Mouse (Mus musculus): ENCODE measurements around the gene Rps27rt.
"Not testable (repeated sequence)": the region's sequence is repeated elsewhere in the genome, so short reads cannot be mapped to it uniquely, and the experiment has no call there.

The Rps27rt gene

GRCm38 (mm10) chr9:114985741-114986140, 3.2 kb upstream of the Rps27rt start:
- DNase-seq (ENCODE audit: low spot score) = no peak

- no peak for DNase-seq (ENCODE audit: low spot score)
Observed at GRCm38 (mm10) chr9:114979969-114980368, 2.6 kb downstream of the Rps27rt start.

GRCm38 (mm10) chr9:114978281-114979111, 4.0 kb downstream of the Rps27rt start, which contains the start of gene Osbpl10:
TSS of gene Osbpl10 (plus strand) at chr9:114978569.
- peak; percentile 84 for DNase-seq (ENCODE audit: low spot score)

GRCm38 (mm10) chr9:114977461-114978280, 4.9 kb downstream of the Rps27rt start:
- DNase-seq (ENCODE audit: low spot score) = peak; percentile 70

- DNase-seq (ENCODE audit: low spot score) = not testable (repeated sequence)
Observed at GRCm38 (mm10) chr9:114966286-114966685, 16.3 kb downstream of the Rps27rt start.

- no peak for DNase-seq (ENCODE audit: low spot score)
Observed at GRCm38 (mm10) chr9:114964093-114964492, 18.4 kb downstream of the Rps27rt start.

GRCm38 (mm10) chr9:114960844-114961243, 21.7 kb downstream of the Rps27rt start:
- DNase-seq (ENCODE audit: low spot score) = no peak

- no peak for DNase-seq (ENCODE audit: low spot score)
Observed at GRCm38 (mm10) chr9:114960043-114960789, 22.3 kb downstream of the Rps27rt start.

- DNase-seq (ENCODE audit: low spot score) = peak; percentile 23
Observed at GRCm38 (mm10) chr9:114956945-114957344, 25.6 kb downstream of the Rps27rt start.

- DNase-seq (ENCODE audit: low spot score) = no peak
Observed at GRCm38 (mm10) chr9:114955340-114955739, 27.2 kb downstream of the Rps27rt start.

GRCm38 (mm10) chr9:114952866-114953265, 29.7 kb downstream of the Rps27rt start:
- DNase-seq (ENCODE audit: low spot score) = no peak

GRCm38 (mm10) chr9:114948395-114948794, 34.1 kb downstream of the Rps27rt start:
- no peak for DNase-seq (ENCODE audit: low spot score)

- no peak for DNase-seq (ENCODE audit: low spot score)
Observed at GRCm38 (mm10) chr9:114945576-114945975, 37.0 kb downstream of the Rps27rt start.

GRCm38 (mm10) chr9:114944642-114945041, 37.9 kb downstream of the Rps27rt start:
- DNase-seq (ENCODE audit: low spot score) = no peak

- no peak for DNase-seq (ENCODE audit: low spot score)
Observed at GRCm38 (mm10) chr9:114936687-114937086, 45.9 kb downstream of the Rps27rt start.

- no peak for DNase-seq (ENCODE audit: low spot score)
Observed at GRCm38 (mm10) chr9:114935321-114935720, 47.2 kb downstream of the Rps27rt start.

GRCm38 (mm10) chr9:114934231-114934630, 48.3 kb downstream of the Rps27rt start:
- DNase-seq (ENCODE audit: low spot score) = no peak

- DNase-seq (ENCODE audit: low spot score) = peak; percentile 98
Observed at GRCm38 (mm10) chr9:114933723-114934171, 48.8 kb downstream of the Rps27rt start, which contains the start of gene Gpd1l. TSS of gene Gpd1l (minus strand) at chr9:114933987.

- no peak for DNase-seq (ENCODE audit: low spot score)
Observed at GRCm38 (mm10) chr9:114933037-114933722, 49.4 kb downstream of the Rps27rt start.

GRCm38 (mm10) chr9:114932607-114933006, 49.9 kb downstream of the Rps27rt start:
- DNase-seq (ENCODE audit: low spot score) = no peak
